In genomic region chr9:63711580-63712230, GRCm38 (mm10) we compare ENCODE assay signal across 11 mouse cellular contexts. TPM values are rescaled to one million over a fixed set of nuclear protein-coding genes. Genes with fewer than 3 reads are reported as not detected.
DNase-seq lines count a peak whose midpoint lies in the region; ATAC-seq and TF ChIP-seq lines count a peak whose summit lies in the region.
"Had no signal": no experiment of that assay in that cellular context is flagged by ENCODE, and none has a peak within 500 bp of the region (broad histone marks: within the 10 kb centered on the region; RNA-seq: fewer than 3 reads in every experiment).

No protein-coding gene starts in this region.

- peaks cover 68% of the 10 kb centered on the region for H3K4me1 ChIP-seq in heart, embryonic 11.5 days (ENCODE audit: control insufficient read depth, insufficient read depth, low read length)
- peaks cover 42% of the 10 kb centered on the region for H3K4me1 ChIP-seq in lung, embryonic 14.5 days (ENCODE audit: insufficient read depth)
- H3K4me1 ChIP-seq in forebrain, embryonic 14.5 days (ENCODE audit: control insufficient read depth, insufficient read depth, low read length), result no peaks in the 10 kb centered on the region; the same call in 1 of the 2 replicates

- TF ChIP-seq CTCF in lung, embryonic 14.5 days (IDR thresholded peaks at IDR 0.05; ENCODE audit: low read depth), result no peak

- peak; percentile 69 for DNase-seq in CD4-positive helper T cell, adult 2 months (ENCODE audit: low read depth, low spot score)
- peak; percentile 58 for DNase-seq in lung, embryonic 14.5 days
- DNase-seq in thymus, postnatal 4 days, result no peak
- DNase-seq in forebrain, embryonic 14.5 days (ENCODE audit: low spot score), result no peak
- DNase-seq in cerebellum, adult 9-10 months, result no peak
- DNase-seq: forebrain, postnatal 0 days had no signal

- no peaks in the 10 kb centered on the region for H3K9me3 ChIP-seq in heart, embryonic 11.5 days (replicated peaks; ENCODE audit: control insufficient read depth, low read length)
- H3K9me3 ChIP-seq in lung, embryonic 14.5 days (ENCODE audit: low read depth, low read length), result no peaks in the 10 kb centered on the region
- no peaks in the 10 kb centered on the region for H3K9me3 ChIP-seq in forebrain, embryonic 14.5 days (replicated peaks; ENCODE audit: control insufficient read depth, low read length)
- H3K9me3 ChIP-seq: embryonic facial prominence, embryonic 12.5 days; limb, embryonic 15.5 days had no signal

- H3K9ac ChIP-seq in heart, embryonic 11.5 days (ENCODE audit: low read depth, low read length), result no peak overlapping the region
- no peak overlapping the region for H3K9ac ChIP-seq in lung, embryonic 14.5 days
- H3K9ac ChIP-seq in forebrain, embryonic 14.5 days (ENCODE audit: low read length), result no peak overlapping the region
- H3K9ac ChIP-seq: embryonic facial prominence, embryonic 12.5 days; forebrain, postnatal 0 days; limb, embryonic 15.5 days had no signal

- WGBS in heart, embryonic 11.5 days (ENCODE audit: insufficient replicate concordance), result 53% methylated on average over 13 of the region's 13 CpGs
- 61% methylated on average over 13 of the region's 13 CpGs for WGBS in lung, embryonic 14.5 days
- 91% methylated on average over 13 of the region's 13 CpGs for WGBS in forebrain, embryonic 14.5 days

- H3K4me3 ChIP-seq in heart, embryonic 11.5 days (ENCODE audit: low read depth, low read length), result no peak overlapping the region
- no peak overlapping the region for H3K4me3 ChIP-seq in lung, embryonic 14.5 days (ENCODE audit: low read depth, low read length)
- H3K4me3 ChIP-seq in forebrain, embryonic 14.5 days (ENCODE audit: low read depth, low read length), result no peak overlapping the region
- H3K4me3 ChIP-seq: embryonic facial prominence, embryonic 12.5 days; hindbrain, embryonic 10.5 days; limb, embryonic 15.5 days had no signal

- H3K27me3 ChIP-seq in heart, embryonic 11.5 days (ENCODE audit: control insufficient read depth, insufficient read depth, low read length), result no peaks in the 10 kb centered on the region
- no peaks in the 10 kb centered on the region for H3K27me3 ChIP-seq in lung, embryonic 14.5 days (ENCODE audit: insufficient read depth, low read length)
- H3K27me3 ChIP-seq in forebrain, embryonic 14.5 days (replicated peaks; ENCODE audit: control insufficient read depth, insufficient read depth, low read length), result no peaks in the 10 kb centered on the region
- H3K27me3 ChIP-seq: embryonic facial prominence, embryonic 12.5 days; limb, embryonic 15.5 days had no signal

- 0 out of 2 replicates have a peak, but pooled peaks cover 3% of the 10 kb centered on the region for H3K36me3 ChIP-seq in heart, embryonic 11.5 days (ENCODE audit: control insufficient read depth, insufficient read depth, low read length)
- peaks cover 10% of the 10 kb centered on the region; the same call in 1 of the 2 replicates for H3K36me3 ChIP-seq in lung, embryonic 14.5 days (ENCODE audit: insufficient read depth)
- H3K36me3 ChIP-seq in forebrain, embryonic 14.5 days (ENCODE audit: control insufficient read depth, insufficient read depth, low read length), result no peaks in the 10 kb centered on the region

- peak overlapping the region; percentile 37 for H3K27ac ChIP-seq in heart, embryonic 11.5 days (ENCODE audit: low read depth, low read length)
- peak overlapping the region; percentile 42; the same call in 1 of the 2 replicates for H3K27ac ChIP-seq in lung, embryonic 14.5 days (ENCODE audit: low read depth)
- no peak overlapping the region for H3K27ac ChIP-seq in forebrain, embryonic 14.5 days (ENCODE audit: low read depth, low read length)
- H3K27ac ChIP-seq: embryonic facial prominence, embryonic 12.5 days; hindbrain, embryonic 10.5 days; limb, embryonic 15.5 days had no signal

- ATAC-seq in CD4-positive, CD25-positive, alpha-beta regulatory T cell, adult 4 months, result peak; percentile 45
- no peak for ATAC-seq in heart, embryonic 11.5 days (replicated peaks; ENCODE audit: insufficient number of reproducible peaks, low FRiP score, low TSS enrichment)
- no peak for ATAC-seq in lung, embryonic 14.5 days (ENCODE audit: insufficient read depth)
- ATAC-seq in forebrain, embryonic 14.5 days, result no peak
- ATAC-seq: forebrain, postnatal 0 days had no signal

- no peak overlapping the region for H3K4me2 ChIP-seq in heart, embryonic 11.5 days
- no peak overlapping the region for H3K4me2 ChIP-seq in lung, embryonic 14.5 days
- no peak overlapping the region for H3K4me2 ChIP-seq in forebrain, embryonic 14.5 days (ENCODE audit: low read length)
- H3K4me2 ChIP-seq: embryonic facial prominence, embryonic 12.5 days; limb, embryonic 15.5 days had no signal

RNA-seq across cellular contexts. Expression of gene Smad3, which starts 46.1 kb away (rescaled TPM):
- polyA plus RNA-seq in CD4-positive, CD25-positive, alpha-beta regulatory T cell, adult 4 months (2017; shearing (Covaris generic)), result 10 to 100 TPM; 15.6 to 36.9 TPM
- polyA plus RNA-seq in heart, embryonic 11.5 days (2014; fragmentation: Nextera tagmentation; extraction: Ambion mirVana), result 9.7 and 11.4 TPM in 2 replicates
- 16.1 and 16.4 TPM in 2 replicates for polyA plus RNA-seq in lung, embryonic 14.5 days (2014; fragmentation: Nextera tagmentation; extraction: Ambion mirVana)
- 5.1 and 5.4 TPM in 2 replicates for polyA plus RNA-seq in forebrain, embryonic 14.5 days (2014; fragmentation: Nextera tagmentation; extraction: Ambion mirVana)

Comparison
In these comparisons a context has a peak if more than half of its experiments do, and no peak if none do; other contexts are left out.
1. DNase-seq: peak in CD4-positive helper T cell, adult 2 months (single experiment) and lung, embryonic 14.5 days (single experiment); none in thymus, postnatal 4 days (single experiment), forebrain, embryonic 14.5 days (single experiment) and cerebellum, adult 9-10 months (single experiment).